Mouse (Mus musculus) bone marrow macrophage, adult 2 months (primary cell): Measurements from ENCODE around the gene Ice2.

Experiments used
- CTCF ChIP-seq: IDR thresholded peaks from 2 replicates; pipeline ENCODE4 v1.5.1; 2012; ENCODE audit warnings: low read depth, mild to moderate bottlenecking, low read length, moderate library complexity
- POLR2A ChIP-seq: IDR thresholded peaks from 2 replicates; pipeline ENCODE4 v1.6.1; 2012; ENCODE audit warnings: mild to moderate bottlenecking, low read depth, low read length, borderline replicate concordance

- TF ChIP-seq POLR2A: no peak
- TF ChIP-seq CTCF: no peak
These were observed 52.9 kb downstream of the Ice2 start for GRCm38 (mm10) chr9:69450636-69451035.
